Mouse (Mus musculus) kidney, adult 2 months (tissue): ENCODE results near the gene Itga11.

Experiments used
- CTCF ChIP-seq: fragments of 200-500 bp; conservative IDR thresholded peaks from 2 replicates; pipeline ENCODE4 v1.5.1; 2011; ENCODE audit warnings: low read depth, mild to moderate bottlenecking, control low read depth, low read length, moderate library complexity, mixed read lengths; ENCODE audit not compliant: insufficient read depth, insufficient read length
- POLR2A ChIP-seq: fragments of 200-500 bp; IDR thresholded peaks from one replicate; pipeline ENCODE4 v1.6.1; 2011; ENCODE audit warnings: low read depth, low read length, control low read depth

DNA sequence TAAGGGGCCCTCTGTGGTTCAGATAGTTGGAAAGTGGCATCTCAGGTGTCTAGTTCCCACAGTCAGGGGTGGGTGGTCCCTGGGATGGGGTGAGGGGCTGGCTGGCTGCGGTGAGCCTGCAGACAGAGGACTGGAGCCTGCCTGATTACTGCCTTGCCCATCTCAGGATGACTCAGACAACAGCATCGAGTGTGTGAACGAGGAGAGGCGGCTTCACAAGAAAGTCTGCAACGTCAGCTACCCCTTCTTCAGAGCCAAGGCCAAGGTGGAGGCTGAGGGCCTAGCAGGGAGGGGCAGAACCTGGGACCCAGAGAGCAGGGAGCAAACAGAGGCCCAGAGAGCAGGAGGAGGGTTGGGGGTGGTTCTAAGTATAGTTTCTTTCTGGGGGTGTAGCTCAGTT is 90.7 kb downstream of the Itga11 start:
- TF ChIP-seq CTCF, result no peak
- no peak for TF ChIP-seq POLR2A
